Mouse (Mus musculus): ENCODE data around the gene Swsap1. TPM values are rescaled to one million over a fixed set of nuclear protein-coding genes. Genes with fewer than 3 reads are reported as not detected.

Gene Swsap1
- polyA plus RNA-seq, 1 experiment from 2014 or later, result 22.5 TPM

DNA sequence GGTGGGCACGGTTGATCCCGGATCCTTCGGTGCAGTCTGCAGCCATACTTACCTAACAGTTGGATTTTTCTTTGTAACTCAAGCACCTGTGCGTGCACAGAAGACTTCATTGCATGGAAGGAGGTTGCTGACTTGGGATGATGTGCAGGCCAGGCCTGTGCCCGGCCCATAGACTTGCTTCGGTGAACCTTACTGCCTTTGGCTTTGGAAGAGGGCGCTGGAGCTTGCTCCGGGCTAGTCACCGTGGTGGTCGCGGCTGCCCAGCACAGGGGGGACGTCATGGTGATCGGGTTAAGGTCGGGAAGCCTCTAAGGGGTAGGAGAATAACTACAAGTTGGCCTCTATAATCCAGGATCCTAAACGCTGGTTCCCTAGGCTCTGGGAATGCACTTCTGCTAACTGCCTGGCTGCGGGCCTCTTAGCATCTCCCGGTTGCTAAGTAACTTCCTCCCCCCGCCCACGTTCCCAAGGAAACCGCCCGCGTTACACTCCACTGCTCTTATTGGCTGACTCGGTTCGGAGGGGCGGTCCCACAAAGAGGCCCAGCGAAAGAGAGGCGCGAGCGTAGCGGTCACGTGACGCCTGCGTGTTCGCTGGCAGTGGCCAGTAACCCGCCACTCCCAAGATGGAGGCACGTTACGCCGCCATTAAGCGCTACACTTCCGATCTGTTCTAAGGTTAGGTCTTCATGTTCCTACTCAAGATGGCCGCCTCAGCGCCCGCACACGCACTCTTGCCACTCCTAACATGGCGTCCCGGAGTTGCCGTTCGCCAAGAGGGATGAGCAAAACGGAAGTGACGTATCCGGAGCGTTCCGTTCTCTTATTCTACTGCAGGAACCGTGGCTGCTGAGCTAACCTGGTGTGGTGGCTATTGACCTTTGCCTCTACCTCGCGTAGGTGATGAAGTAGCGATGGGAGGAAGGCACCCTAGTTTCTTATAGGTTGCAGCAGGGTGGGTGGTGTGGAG is 46.9 kb downstream of the Swsap1 start, which contains the start of the genes Ccdc151 and Prkcsh:
Gene Ccdc151 (minus strand): TSS at position 441 of the 969 bp plus-strand sequence.
Gene Prkcsh (plus strand): TSS at position 613 of the 969 bp plus-strand sequence.
- Histone ChIP-seq H3K9ac (ENCODE audit: low read length) (peak within 1 kb of the TSS; percentile 58), H3K4me1 (ENCODE audit: control insufficient read depth, insufficient read depth, low read length) (peaks cover 9% of the 10 kb centered on the region), H3K27ac (ENCODE audit: low read depth, low read length) (peak within 1 kb of the TSS; percentile 11; the same call in 1 of the 2 replicates), H3K4me2 (ENCODE audit: low read depth) (peak within 1 kb of the TSS; percentile 92), H3K9me3 (ENCODE audit: control insufficient read depth, low read length) (no peaks in the 10 kb centered on the region), H3K27me3 (ENCODE audit: control insufficient read depth, insufficient read depth, low read length) (no peaks in the 10 kb centered on the region), H3K4me3 (ENCODE audit: low read depth, low read length) (peak within 1 kb of the TSS; percentile 70), H3K36me3 (ENCODE audit: control insufficient read depth, insufficient read depth, low read length) (peaks cover 6% of the 10 kb centered on the region)
- DNase-seq (ENCODE audit: low spot score), result peak; percentile 100
- 6% methylated on average over 57 of the region's 57 CpGs for WGBS
- peak; percentile 98 for ATAC-seq (ENCODE audit: insufficient read depth, low FRiP score, low TSS enrichment)

DNA sequence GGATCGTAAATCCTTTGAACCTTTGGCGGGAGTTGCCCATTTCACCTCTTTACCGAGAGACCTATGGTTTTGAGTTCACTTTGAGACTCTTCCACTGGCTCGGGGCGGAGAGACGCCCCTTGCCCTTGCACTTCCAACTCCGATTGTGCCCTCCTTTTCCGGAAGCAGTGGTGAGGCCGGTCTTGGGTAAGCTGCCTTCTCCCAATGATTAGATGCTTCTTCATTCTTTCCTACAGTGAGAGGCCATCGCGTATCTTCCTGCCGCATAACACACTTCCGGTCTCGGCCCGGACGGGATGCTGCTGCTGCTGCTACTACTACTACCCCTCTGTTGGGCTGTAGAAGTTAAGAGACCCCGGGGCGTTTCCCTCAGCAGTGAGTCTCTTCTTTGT is 47.6 kb downstream of the Swsap1 start:
- 1% methylated on average over 18 of the region's 18 CpGs for WGBS
- DNase-seq (ENCODE audit: low spot score) (no peak), ATAC-seq (ENCODE audit: insufficient read depth, low FRiP score, low TSS enrichment) (peak; percentile 18)

DNA sequence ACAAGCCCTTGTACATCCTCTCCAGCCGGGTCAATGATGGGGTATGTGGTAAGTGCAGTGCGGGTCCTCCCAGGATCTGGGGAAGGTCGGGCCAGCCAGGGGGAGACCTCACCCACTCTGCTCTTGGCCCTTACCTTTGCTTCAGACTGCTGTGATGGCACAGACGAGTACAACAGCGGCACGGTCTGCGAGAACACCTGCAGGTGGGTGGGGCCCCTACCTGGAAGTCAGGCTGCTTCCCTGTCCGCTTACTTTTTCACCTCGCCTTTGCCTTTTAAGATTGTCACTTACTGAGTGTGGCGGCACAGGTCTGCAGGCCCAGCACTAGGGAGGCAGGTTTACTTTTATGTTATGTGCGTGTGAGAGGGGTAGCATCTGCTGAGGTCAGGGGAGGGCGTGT is 49.0 kb downstream of the Swsap1 start:
- no peak overlapping the region for H3K27ac ChIP-seq (ENCODE audit: low read depth, low read length)
- peaks cover 17% of the 10 kb centered on the region for H3K36me3 ChIP-seq (ENCODE audit: control insufficient read depth, insufficient read depth, low read length)
- no peak for DNase-seq (ENCODE audit: low spot score)
- no peak overlapping the region for H3K4me3 ChIP-seq (ENCODE audit: low read depth, low read length)
- no peaks in the 10 kb centered on the region for H3K27me3 ChIP-seq (ENCODE audit: control insufficient read depth, insufficient read depth, low read length)
- ATAC-seq (ENCODE audit: insufficient read depth, low FRiP score, low TSS enrichment), result no peak
- WGBS, result 93% methylated on average over 12 of the region's 12 CpGs
- H3K9me3 ChIP-seq (ENCODE audit: control insufficient read depth, low read length), result no peaks in the 10 kb centered on the region
- no peak overlapping the region for H3K4me2 ChIP-seq (ENCODE audit: low read depth)
- peaks cover 9% of the 10 kb centered on the region for H3K4me1 ChIP-seq (ENCODE audit: control insufficient read depth, insufficient read depth, low read length)
- H3K9ac ChIP-seq (ENCODE audit: low read length), result no peak overlapping the region

More for the DNA sequence above, 47.6 kb downstream of the Swsap1 start:
- Histone ChIP-seq H3K27ac (ENCODE audit: low read depth, low read length) (peak overlapping the region; percentile 11; the same call in 1 of the 2 replicates), H3K9ac (ENCODE audit: low read length) (peak overlapping the region; percentile 58), H3K27me3 (ENCODE audit: control insufficient read depth, insufficient read depth, low read length) (no peaks in the 10 kb centered on the region), H3K4me3 (ENCODE audit: low read depth, low read length) (peak overlapping the region; percentile 70), H3K4me1 (ENCODE audit: control insufficient read depth, insufficient read depth, low read length) (peaks cover 9% of the 10 kb centered on the region), H3K36me3 (ENCODE audit: control insufficient read depth, insufficient read depth, low read length) (peaks cover 6% of the 10 kb centered on the region), H3K4me2 (ENCODE audit: low read depth) (peak overlapping the region; percentile 92), H3K9me3 (ENCODE audit: control insufficient read depth, low read length) (no peaks in the 10 kb centered on the region)

Other genes with a start within 250 kb of the Swsap1 start
- 18.7 and 22.5 TPM in 2 replicates for gene Ldlr, start 232.3 kb upstream of the Swsap1 start, polyA plus RNA-seq (2014; fragmentation: Nextera tagmentation; extraction: Ambion mirVana)
- 116 and 117 TPM in 2 replicates for gene Spc24, start 195.5 kb upstream of the Swsap1 start, polyA plus RNA-seq (2014; fragmentation: Nextera tagmentation; extraction: Ambion mirVana)
- 3.7 and 4.5 TPM in 2 replicates for gene Kank2, start 157.0 kb upstream of the Swsap1 start, polyA plus RNA-seq (2014; fragmentation: Nextera tagmentation; extraction: Ambion mirVana)
- gene Angptl8, start 120.2 kb upstream of the Swsap1 start, polyA plus RNA-seq (2014; fragmentation: Nextera tagmentation; extraction: Ambion mirVana), result not detected in 2 replicates
- gene Dock6, start 103.1 kb upstream of the Swsap1 start, polyA plus RNA-seq (2014; fragmentation: Nextera tagmentation; extraction: Ambion mirVana), result 24.7 and 25.4 TPM in 2 replicates
- 11.1 and 12.7 TPM in 2 replicates for gene Rab3d, start 37.6 kb upstream of the Swsap1 start, polyA plus RNA-seq (2014; fragmentation: Nextera tagmentation; extraction: Ambion mirVana)
- gene Ccdc159, start 28.3 kb upstream of the Swsap1 start, polyA plus RNA-seq (2014; fragmentation: Nextera tagmentation; extraction: Ambion mirVana), result 3.6 TPM in 2 replicates
- 35.1 and 35.4 TPM in 2 replicates for gene Tmem205, start 28.2 kb upstream of the Swsap1 start, polyA plus RNA-seq (2014; fragmentation: Nextera tagmentation; extraction: Ambion mirVana)
- 27.7 TPM in 2 replicates for gene Plppr2, start 18.7 kb upstream of the Swsap1 start, polyA plus RNA-seq (2014; fragmentation: Nextera tagmentation; extraction: Ambion mirVana)
- 4.1 and 5.9 TPM in 2 replicates for gene Epor, start 7.8 kb downstream of the Swsap1 start, polyA plus RNA-seq (2014; fragmentation: Nextera tagmentation; extraction: Ambion mirVana)
- 2.3 and 3.7 TPM in 2 replicates for gene Rgl3, start 33.7 kb downstream of the Swsap1 start, polyA plus RNA-seq (2014; fragmentation: Nextera tagmentation; extraction: Ambion mirVana)
- gene Ccdc151, start 46.9 kb downstream of the Swsap1 start, polyA plus RNA-seq (2014; fragmentation: Nextera tagmentation; extraction: Ambion mirVana), result 2.7 and 3.5 TPM in 2 replicates
- gene Prkcsh, start 47.1 kb downstream of the Swsap1 start, polyA plus RNA-seq (2014; fragmentation: Nextera tagmentation; extraction: Ambion mirVana), result 91.4 and 106 TPM in 2 replicates
- gene Elavl3, start 96.3 kb downstream of the Swsap1 start, polyA plus RNA-seq (2014; fragmentation: Nextera tagmentation; extraction: Ambion mirVana), result 64.6 and 69.1 TPM in 2 replicates
- gene Gm49318, start 115.5 kb downstream of the Swsap1 start, polyA plus RNA-seq (2014; fragmentation: Nextera tagmentation; extraction: Ambion mirVana), result not detected in 2 replicates
- 8.2 and 9.5 TPM in 2 replicates for gene Zfp653, start 115.6 kb downstream of the Swsap1 start, polyA plus RNA-seq (2014; fragmentation: Nextera tagmentation; extraction: Ambion mirVana)
- 40.1 and 40.4 TPM in 2 replicates for gene Ecsit, start 129.7 kb downstream of the Swsap1 start, polyA plus RNA-seq (2014; fragmentation: Nextera tagmentation; extraction: Ambion mirVana)
- 1.0 and 2.6 TPM in 2 replicates for gene Cnn1, start 143.5 kb downstream of the Swsap1 start, polyA plus RNA-seq (2014; fragmentation: Nextera tagmentation; extraction: Ambion mirVana)
- 217 and 221 TPM in 2 replicates for gene Elof1, start 161.4 kb downstream of the Swsap1 start, polyA plus RNA-seq (2014; fragmentation: Nextera tagmentation; extraction: Ambion mirVana)
- 14.9 and 16.8 TPM in 2 replicates for gene Acp5, start 180.0 kb downstream of the Swsap1 start, polyA plus RNA-seq (2014; fragmentation: Nextera tagmentation; extraction: Ambion mirVana)
- 59.6 and 59.7 TPM in 2 replicates for gene Pigyl, start 201.1 kb downstream of the Swsap1 start, polyA plus RNA-seq (2014; fragmentation: Nextera tagmentation; extraction: Ambion mirVana)
- gene Zfp872, start 232.3 kb downstream of the Swsap1 start, polyA plus RNA-seq (2014; fragmentation: Nextera tagmentation; extraction: Ambion mirVana), result 0.15 and 0.24 TPM in 2 replicates

Data from neural tube, embryonic 11.5 days (tissue).